Mouse (Mus musculus) cortical plate, adult 2 months (tissue): ENCODE results near the gene C1qa.

Experiments used
- CTCF ChIP-seq: fragments of 200-500 bp; IDR thresholded peaks from 2 replicates; pipeline ENCODE4 v1.5.1; 2011; ENCODE audit warnings: mild to moderate bottlenecking, control low read depth, low read length; ENCODE audit not compliant: insufficient read depth; ENCODE audit errors: extremely low read depth
- POLR2A ChIP-seq: fragments of 200-500 bp; IDR thresholded peaks from 2 replicates; pipeline ENCODE4 v1.6.1; 2011; ENCODE audit warnings: mild to moderate bottlenecking, low read length, control low read depth; ENCODE audit not compliant: insufficient read depth; ENCODE audit errors: extremely low read depth

- TF ChIP-seq CTCF (no peak), POLR2A (no peak)
Observed at GRCm38 (mm10) chr4:136889981-136890380, 8.6 kb downstream of the C1qa start.
